Mouse (Mus musculus): ENCODE data around the gene Phb. TPM values are rescaled to one million over a fixed set of nuclear protein-coding genes. Genes with fewer than 3 reads are reported as not detected.
A peak's percentile ranks its signal among the peaks of the same experiment; 100 is the strongest.

Phb gene
- polyA plus RNA-seq, 1 experiment = 241 TPM

DNA sequence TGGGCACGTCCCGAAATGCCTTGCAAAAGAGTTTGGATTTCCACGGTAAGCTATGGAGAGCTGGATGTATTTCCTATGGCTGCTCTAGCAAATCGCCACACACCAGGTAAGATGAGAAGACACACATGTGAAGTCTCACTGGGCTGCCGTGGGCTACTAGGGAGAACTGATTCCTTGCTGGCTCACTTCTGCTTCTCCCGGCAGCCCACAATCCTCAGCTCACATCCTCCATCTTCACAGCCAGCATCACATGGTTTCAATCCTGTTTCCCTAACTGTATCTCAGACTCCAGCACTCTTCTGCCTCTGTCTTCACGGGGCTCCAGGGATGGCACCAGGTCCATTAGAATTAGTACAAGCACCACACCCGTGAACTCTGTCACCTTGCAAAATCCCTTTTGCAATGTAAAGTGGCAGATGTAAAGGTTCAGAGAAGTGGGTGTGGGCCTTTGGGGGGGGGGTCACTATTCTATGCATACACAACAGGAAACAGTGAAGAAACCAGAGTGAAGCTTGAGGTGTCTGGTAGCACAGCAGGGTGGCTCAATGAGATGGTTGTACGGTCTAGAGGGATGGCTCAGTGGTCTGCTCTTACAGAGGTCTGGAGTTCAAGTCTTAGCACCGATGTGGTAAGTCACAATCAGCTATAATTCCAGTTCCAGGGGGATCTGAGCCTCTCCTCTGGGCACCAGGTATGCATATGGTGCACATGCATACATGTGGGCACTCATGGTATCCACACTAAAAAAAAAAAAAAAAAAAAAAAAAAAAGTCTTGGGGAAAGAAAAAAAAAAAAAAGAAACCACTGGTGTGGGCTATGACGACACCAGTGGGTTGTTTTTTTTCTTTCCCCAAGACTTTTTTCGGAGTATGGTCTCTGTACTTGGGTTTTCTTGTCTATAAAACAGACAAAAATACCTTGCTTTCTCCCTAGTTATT is 37.5 kb downstream of the Phb start:
- no peak overlapping the region for H3K27ac ChIP-seq (ENCODE audit: insufficient read depth, low read length)
- no peak for DNase-seq
- TF ChIP-seq CTCF (IDR thresholded peaks at IDR 0.05; ENCODE audit: borderline replicate concordance, insufficient read depth, low read depth, low read length) = no peak
- no peak for TF ChIP-seq POLR2A (IDR thresholded peaks at IDR 0.05; ENCODE audit: borderline replicate concordance, insufficient read depth, low read length)
- no peaks in the 10 kb centered on the region for H3K4me1 ChIP-seq (ENCODE audit: control insufficient read depth, insufficient read depth, low read length)
- WGBS = 91% methylated on average over 12 of the region's 12 CpGs
- no peaks in the 10 kb centered on the region for H3K27me3 ChIP-seq (ENCODE audit: control insufficient read depth, insufficient read depth, low read length)
- no peak overlapping the region for H3K4me3 ChIP-seq (replicated peaks; ENCODE audit: insufficient read depth, low read depth, low read length)

DNA sequence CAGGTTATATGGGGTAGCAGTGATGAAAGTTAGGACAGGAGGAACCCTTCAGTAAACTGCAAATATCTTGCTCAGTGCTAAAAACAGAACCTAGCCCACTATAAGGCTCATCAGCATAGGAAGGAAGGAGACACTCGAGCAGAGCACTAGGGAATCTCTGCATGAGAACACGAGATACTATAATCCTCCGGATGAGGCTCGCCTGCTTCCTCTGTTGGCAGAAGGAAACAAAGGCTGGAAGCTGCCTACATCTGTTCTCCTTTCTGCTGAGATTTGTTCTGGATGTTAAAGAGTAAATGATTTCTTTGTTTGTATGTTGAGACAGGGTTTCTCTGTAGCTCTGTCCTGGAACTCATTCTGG is 38.2 kb downstream of the Phb start:
- TF ChIP-seq POLR2A (IDR thresholded peaks at IDR 0.05; ENCODE audit: borderline replicate concordance, insufficient read depth, low read length) = no peak
- no peak for TF ChIP-seq CTCF (IDR thresholded peaks at IDR 0.05; ENCODE audit: borderline replicate concordance, insufficient read depth, low read depth, low read length)
- no peaks in the 10 kb centered on the region for H3K27me3 ChIP-seq (ENCODE audit: control insufficient read depth, insufficient read depth, low read length)
- H3K4me1 ChIP-seq (ENCODE audit: control insufficient read depth, insufficient read depth, low read length) = no peaks in the 10 kb centered on the region
- no peak overlapping the region for H3K4me3 ChIP-seq (replicated peaks; ENCODE audit: insufficient read depth, low read depth, low read length)
- no peak for DNase-seq
- WGBS = 55% methylated on average over 4 of the region's 4 CpGs
- H3K27ac ChIP-seq (ENCODE audit: insufficient read depth, low read length) = no peak overlapping the region

DNA sequence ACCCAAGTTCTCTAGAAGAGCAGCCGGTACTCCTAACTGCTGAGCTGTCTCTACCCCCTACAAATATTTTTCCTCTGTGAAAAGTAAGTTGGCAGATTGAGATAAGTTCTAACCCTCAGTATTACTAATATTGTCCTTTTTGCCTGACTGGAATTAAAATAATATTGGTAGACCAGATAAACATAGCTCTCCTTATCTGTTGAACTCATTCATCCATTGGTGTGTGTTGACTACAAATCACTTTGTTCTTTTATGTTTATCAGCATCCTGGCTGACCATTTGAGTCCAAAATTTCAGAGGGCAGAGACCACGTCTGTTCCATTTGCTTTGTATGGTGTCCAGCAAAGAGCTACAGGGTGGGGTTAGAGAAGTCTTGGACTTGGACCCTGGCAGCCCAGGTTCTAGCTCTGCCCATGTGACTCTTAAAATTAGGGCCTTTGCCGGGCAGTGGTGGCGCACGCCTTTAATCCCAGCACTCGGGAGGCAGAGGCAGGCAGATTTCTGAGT is 42.8 kb downstream of the Phb start:
- H3K4me1 ChIP-seq (ENCODE audit: control insufficient read depth, insufficient read depth, low read length) = no peaks in the 10 kb centered on the region

DNA sequence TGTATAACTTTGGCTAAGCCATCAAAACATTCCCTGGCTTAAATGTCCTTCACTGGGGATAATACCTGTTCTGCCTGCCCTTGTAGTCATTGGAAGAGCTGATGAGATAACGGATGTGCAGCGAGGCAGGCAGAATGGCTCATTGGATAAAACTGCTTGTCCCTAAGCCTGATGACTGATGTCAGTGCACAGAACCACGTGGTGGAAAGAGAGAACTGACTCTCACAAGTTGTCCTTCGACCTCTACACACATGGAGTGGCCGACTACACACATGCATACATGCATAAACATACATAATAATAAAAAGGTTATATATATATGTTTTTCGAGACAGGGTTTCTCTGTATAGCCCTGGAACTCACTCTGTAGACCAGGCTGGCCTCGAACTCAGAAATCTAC is 43.7 kb downstream of the Phb start:
- no peaks in the 10 kb centered on the region for H3K27me3 ChIP-seq (ENCODE audit: control insufficient read depth, insufficient read depth, low read length)
- 86% methylated on average over 7 of the region's 7 CpGs for WGBS
- no peak overlapping the region for H3K27ac ChIP-seq (ENCODE audit: insufficient read depth, low read length)
- no peak for TF ChIP-seq CTCF (IDR thresholded peaks at IDR 0.05; ENCODE audit: borderline replicate concordance, insufficient read depth, low read depth, low read length)
- no peak for TF ChIP-seq POLR2A (IDR thresholded peaks at IDR 0.05; ENCODE audit: borderline replicate concordance, insufficient read depth, low read length)
- no peak for DNase-seq
- H3K4me1 ChIP-seq (ENCODE audit: control insufficient read depth, insufficient read depth, low read length) = no peaks in the 10 kb centered on the region
- H3K4me3 ChIP-seq (replicated peaks; ENCODE audit: insufficient read depth, low read depth, low read length) = no peak overlapping the region

More for the DNA sequence above, 42.8 kb downstream of the Phb start:
- TF ChIP-seq CTCF (IDR thresholded peaks at IDR 0.05; ENCODE audit: borderline replicate concordance, insufficient read depth, low read depth, low read length) = no peak
- no peak for TF ChIP-seq POLR2A (IDR thresholded peaks at IDR 0.05; ENCODE audit: borderline replicate concordance, insufficient read depth, low read length)
- no peak overlapping the region for H3K27ac ChIP-seq (ENCODE audit: insufficient read depth, low read length)
- no peak for DNase-seq
- H3K27me3 ChIP-seq (ENCODE audit: control insufficient read depth, insufficient read depth, low read length) = no peaks in the 10 kb centered on the region
- no peak overlapping the region for H3K4me3 ChIP-seq (replicated peaks; ENCODE audit: insufficient read depth, low read depth, low read length)
- WGBS = 89% methylated on average over 6 of the region's 6 CpGs

DNA sequence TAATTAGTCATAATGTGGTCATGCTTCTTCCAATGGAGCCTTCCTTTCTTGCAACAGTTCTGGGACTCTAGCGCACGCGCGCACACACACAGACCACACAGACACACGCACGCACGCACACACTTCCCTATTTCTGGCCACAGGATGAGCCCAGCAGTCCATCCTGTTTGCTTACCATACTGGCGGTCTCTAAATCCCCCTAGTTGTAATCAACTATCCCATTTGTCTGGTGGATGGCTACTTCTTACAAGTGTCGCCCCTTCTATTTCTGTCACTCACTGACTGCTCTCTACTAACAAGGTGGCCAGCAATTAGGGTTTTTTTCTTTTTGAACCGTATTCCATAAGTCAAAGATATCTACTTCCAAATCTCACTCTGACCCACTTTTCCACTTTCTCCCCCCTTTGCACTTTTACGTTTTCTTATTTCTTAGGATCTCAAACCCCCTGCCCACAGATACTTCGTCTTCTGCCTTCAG is 45.4 kb downstream of the Phb start:
- no peak; the same call in 1 of the 2 replicates for TF ChIP-seq POLR2A (IDR thresholded peaks at IDR 0.05; ENCODE audit: borderline replicate concordance, insufficient read depth, low read length)
- no peak for TF ChIP-seq CTCF (IDR thresholded peaks at IDR 0.05; ENCODE audit: borderline replicate concordance, insufficient read depth, low read depth, low read length)
- Histone ChIP-seq H3K27me3 (ENCODE audit: control insufficient read depth, insufficient read depth, low read length) (no peaks in the 10 kb centered on the region), H3K4me3 (replicated peaks; ENCODE audit: insufficient read depth, low read depth, low read length) (peak overlapping the region; percentile 99), H3K27ac (ENCODE audit: insufficient read depth, low read length) (peak overlapping the region; percentile 22; the same call in 1 of the 2 replicates), H3K4me1 (ENCODE audit: control insufficient read depth, insufficient read depth, low read length) (0 out of 2 replicates have a peak, but pooled peaks cover 4% of the 10 kb centered on the region)
- DNase-seq = peak in 1 of 2 experiments; percentile 37
- 12% methylated on average over 12 of the region's 12 CpGs for WGBS

DNA sequence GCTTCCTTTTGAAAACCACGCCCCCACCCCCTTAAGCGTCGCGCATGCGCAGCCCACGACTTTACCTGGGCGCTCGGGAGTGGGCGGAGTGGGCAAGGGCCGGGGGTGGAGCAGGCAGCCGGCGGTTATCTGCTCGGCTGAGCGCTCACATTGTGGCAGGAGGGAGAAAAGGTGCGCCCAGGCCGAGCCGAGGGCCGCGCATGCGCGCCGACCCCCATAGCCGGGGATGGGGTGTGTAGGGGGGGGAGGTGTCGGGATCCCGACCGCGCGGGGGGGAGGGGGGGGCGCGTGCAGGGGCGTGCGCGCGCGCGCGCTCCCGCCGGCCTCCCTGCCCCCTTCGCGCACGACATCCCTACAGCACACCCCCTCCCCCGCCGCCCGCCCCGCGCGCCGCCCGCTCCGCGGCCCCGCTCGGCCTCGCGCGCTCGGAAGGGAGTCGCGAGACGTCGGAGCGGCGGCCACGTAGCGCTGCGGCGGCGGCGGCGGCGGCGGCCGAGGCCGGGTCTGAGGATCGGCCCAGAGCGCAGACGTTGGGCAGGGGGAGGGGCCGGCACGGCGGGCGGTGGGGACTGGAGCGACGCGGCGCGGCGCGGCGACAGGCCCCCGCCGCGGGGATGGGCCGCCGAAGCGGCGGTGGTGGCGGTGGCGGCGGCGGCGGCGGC is 45.9 kb downstream of the Phb start, which contains the start of gene Zfp652:
Gene Zfp652 (plus strand): TSS at position 111 of the 662 bp plus-strand sequence.
- Histone ChIP-seq H3K4me3 (replicated peaks; ENCODE audit: insufficient read depth, low read depth, low read length) (peak within 1 kb of the TSS; percentile 99), H3K27me3 (ENCODE audit: control insufficient read depth, insufficient read depth, low read length) (no peaks in the 10 kb centered on the region), H3K27ac (ENCODE audit: insufficient read depth, low read length) (peak within 1 kb of the TSS; percentile 73), H3K4me1 (ENCODE audit: control insufficient read depth, insufficient read depth, low read length) (0 out of 2 replicates have a peak, but pooled peaks cover 4% of the 10 kb centered on the region)
- TF ChIP-seq POLR2A (IDR thresholded peaks at IDR 0.05; ENCODE audit: borderline replicate concordance, insufficient read depth, low read length) (peak; percentile 13; the same call in 1 of the 2 replicates), CTCF (IDR thresholded peaks at IDR 0.05; ENCODE audit: borderline replicate concordance, insufficient read depth, low read depth, low read length) (no peak)
- DNase-seq = peak; percentile 93 to 95
- WGBS = 1% methylated on average over 41 of the region's 103 CpGs

DNA sequence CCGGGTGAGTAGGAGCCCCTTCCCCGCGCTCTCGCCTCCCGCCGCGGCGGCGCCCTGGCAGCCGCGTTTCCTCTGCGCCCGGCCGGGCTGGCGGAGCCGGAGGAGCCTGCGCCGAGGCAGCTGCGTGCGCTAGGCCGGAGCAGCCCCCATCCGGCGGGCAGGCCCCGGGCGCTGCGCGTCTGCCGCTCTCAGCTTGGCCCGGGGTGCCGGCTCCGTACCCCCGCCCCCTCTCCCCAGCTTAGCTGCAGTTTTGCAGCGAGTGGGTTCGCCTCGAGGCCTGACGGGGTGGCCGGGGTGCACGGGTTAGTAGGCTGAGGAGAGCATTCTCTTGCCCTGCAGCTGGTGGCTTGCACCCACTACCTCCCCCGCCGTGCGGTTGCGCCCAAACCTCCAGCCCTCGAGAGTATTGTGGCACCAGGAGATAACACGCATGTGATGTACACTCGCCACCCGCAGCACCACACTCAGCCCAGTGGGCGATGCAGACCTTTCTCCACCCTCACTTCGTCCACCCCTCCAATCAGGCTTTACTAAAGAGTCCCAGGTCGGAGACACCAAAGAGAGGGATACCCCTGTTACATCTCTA is 46.6 kb downstream of the Phb start:
- Histone ChIP-seq H3K4me1 (ENCODE audit: control insufficient read depth, insufficient read depth, low read length) (0 out of 2 replicates have a peak, but pooled peaks cover 4% of the 10 kb centered on the region), H3K4me3 (replicated peaks; ENCODE audit: insufficient read depth, low read depth, low read length) (peak overlapping the region; percentile 99), H3K27me3 (ENCODE audit: control insufficient read depth, insufficient read depth, low read length) (no peaks in the 10 kb centered on the region), H3K27ac (ENCODE audit: insufficient read depth, low read length) (peak overlapping the region; percentile 73)
- peak; percentile 62 to 76 for DNase-seq
- TF ChIP-seq CTCF (IDR thresholded peaks at IDR 0.05; ENCODE audit: borderline replicate concordance, insufficient read depth, low read depth, low read length) (no peak), POLR2A (IDR thresholded peaks at IDR 0.05; ENCODE audit: borderline replicate concordance, insufficient read depth, low read length) (no peak)
- under 1% methylated on average over 46 of the region's 49 CpGs for WGBS
